Mouse (Mus musculus): ENCODE measurements around the gene Gm17402. TPM values are rescaled to one million over a fixed set of nuclear protein-coding genes. Genes with fewer than 3 reads are reported as not detected.

The Gm17402 gene
- polyA plus RNA-seq, 1 experiment from 2014 or later = not detected

DNA sequence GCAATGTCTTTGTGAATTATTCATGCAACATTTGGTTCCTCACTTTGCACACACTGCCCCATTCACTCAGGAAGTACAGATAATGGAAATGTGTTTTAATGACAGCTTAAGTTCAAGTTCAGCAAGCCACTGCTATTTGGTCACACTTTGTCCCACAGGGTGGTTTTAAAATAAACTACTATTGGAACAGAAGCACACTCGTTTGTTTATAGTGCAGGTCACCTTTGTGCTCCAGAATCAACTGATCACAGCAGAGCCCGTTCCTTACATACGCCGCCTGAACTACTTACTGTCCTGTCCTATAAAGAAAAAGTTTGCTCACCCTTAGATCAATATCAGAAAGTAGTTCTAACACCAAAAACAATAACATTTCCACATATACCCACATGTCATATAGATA, 52.5 kb downstream of the Gm17402 start:
- WGBS = 65% methylated on average over 4 of the region's 4 CpGs
- H3K4me1 ChIP-seq (ENCODE audit: insufficient read depth, low read depth, low read length) = no peaks in the 10 kb centered on the region
- no peak for ATAC-seq
- no peak for DNase-seq (ENCODE audit: low spot score)
- no peak overlapping the region for H3K4me2 ChIP-seq (replicated peaks; ENCODE audit: low read depth, low read length)
- H3K27ac ChIP-seq (ENCODE audit: low read length) = no peak overlapping the region
- H3K36me3 ChIP-seq (ENCODE audit: insufficient read depth, low read length) = no peaks in the 10 kb centered on the region
- no peak overlapping the region for H3K9ac ChIP-seq (replicated peaks; ENCODE audit: low read depth)
- no peak overlapping the region for H3K4me3 ChIP-seq (ENCODE audit: low read depth, low read length)
- no peaks in the 10 kb centered on the region for H3K9me3 ChIP-seq (ENCODE audit: low read length)
- no peak for TF ChIP-seq EP300 (IDR thresholded peaks at IDR 0.05)
- TF ChIP-seq CTCF (IDR thresholded peaks at IDR 0.05) = no peak
- no peaks in the 10 kb centered on the region for H3K27me3 ChIP-seq (replicated peaks; ENCODE audit: insufficient read depth, low read length)

Other genes starting within 250 kb of the Gm17402 start
- 39.8 and 54.8 TPM in 2 replicates for gene Mlf1, start 1.1 kb downstream of the Gm17402 start, polyA plus RNA-seq (2015; fragmentation: Nextera tagmentation; extraction: Ambion mirVana)
- 23.9 and 24.3 TPM in 2 replicates for gene Gfm1, start 54.9 kb upstream of the Gm17402 start, polyA plus RNA-seq (2015; fragmentation: Nextera tagmentation; extraction: Ambion mirVana)
- gene Lxn, start 88.8 kb upstream of the Gm17402 start, polyA plus RNA-seq (2015; fragmentation: Nextera tagmentation; extraction: Ambion mirVana) = 156 and 160 TPM in 2 replicates
- 2.6 and 2.9 TPM in 2 replicates for gene Rarres1, start 140.4 kb upstream of the Gm17402 start, polyA plus RNA-seq (2015; fragmentation: Nextera tagmentation; extraction: Ambion mirVana)
- gene Mfsd1, start 207.6 kb upstream of the Gm17402 start, polyA plus RNA-seq (2015; fragmentation: Nextera tagmentation; extraction: Ambion mirVana) = 53.2 and 54.4 TPM in 2 replicates